Mouse (Mus musculus) G1E (cell line): Measurements from ENCODE around the gene Tut4.

Source experiments
- CTCF ChIP-seq: IDR thresholded peaks from 2 replicates; pipeline ENCODE4 v1.5.1; 2012; ENCODE audit warnings: low read depth, low read length, inconsistent platforms, mixed read lengths
- GATA1 ChIP-seq: IDR thresholded peaks from 2 replicates; pipeline ENCODE4 v1.6.1; 2012; ENCODE audit warnings: borderline replicate concordance, low read length, inconsistent platforms, mixed read lengths
- GATA2 ChIP-seq: IDR thresholded peaks from 2 replicates; pipeline ENCODE4 v1.6.1; 2012; ENCODE audit warnings: low read depth, low read length, inconsistent platforms, borderline replicate concordance
- POLR2AphosphoS5 ChIP-seq: IDR thresholded peaks from 2 replicates; pipeline ENCODE4 v1.6.1; 2012; ENCODE audit warnings: low read depth, low read length, inconsistent platforms; ENCODE audit not compliant: insufficient replicate concordance
- TAL1 ChIP-seq: conservative IDR thresholded peaks from 2 replicates; pipeline ENCODE4 v1.6.1; 2012; ENCODE audit warnings: low read depth, low read length, inconsistent platforms, mixed read lengths

DNA sequence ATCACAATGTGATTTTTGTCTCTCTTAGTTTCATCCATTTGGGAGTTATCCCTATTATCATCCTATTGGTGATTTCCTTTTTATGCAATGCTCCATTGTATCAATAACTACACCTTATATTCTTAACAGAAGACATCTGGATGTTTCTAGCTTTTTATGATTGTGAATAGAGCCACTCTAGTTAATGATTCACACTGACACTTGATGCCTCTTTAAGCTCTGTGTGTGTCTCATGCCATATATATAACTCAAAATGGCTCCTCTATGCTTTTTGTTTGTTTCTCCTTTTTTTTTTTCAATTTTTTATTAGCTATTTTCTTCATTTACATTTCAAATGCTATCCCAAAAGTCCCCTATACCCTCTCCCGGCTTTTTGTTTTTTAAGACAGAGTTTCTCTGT lies 136.6 kb downstream of the Tut4 start:
- TF ChIP-seq POLR2AphosphoS5 (no peak), CTCF (no peak), GATA2 (no peak), GATA1 (no peak), TAL1 (no peak)
